Mouse (Mus musculus) erythroblast, embryonic 14.5 days (primary cell): ENCODE measurements around the gene Wnt16. TPM values are rescaled to one million over a fixed set of nuclear protein-coding genes. Genes with fewer than 3 reads are reported as not detected.
"Not testable (repeated sequence)": the region's sequence is repeated elsewhere in the genome, so short reads cannot be mapped to it uniquely, and the experiment has no call there.

Experiments
- H3K27me3 ChIP-seq: 2 replicates; pipeline ENCODE4 v1.6.1; 2012; ENCODE audit warnings: inconsistent platforms; ENCODE audit not compliant: control insufficient read depth
- H3K36me3 ChIP-seq: 2 replicates; pipeline ENCODE4 v1.6.1; 2012; ENCODE audit warnings: mild to moderate bottlenecking, inconsistent platforms; ENCODE audit not compliant: control insufficient read depth
- H3K4me1 ChIP-seq: 2 replicates; pipeline ENCODE4 v1.6.1; 2012; ENCODE audit warnings: inconsistent platforms; ENCODE audit not compliant: control insufficient read depth
- H3K4me3 ChIP-seq: replicated peaks from 2 replicates; pipeline ENCODE3; 2012; ENCODE audit warnings: moderate library complexity, mild to moderate bottlenecking, inconsistent platforms
- H3K9me3 ChIP-seq: 2 replicates; pipeline ENCODE4 v1.6.1; 2012; ENCODE audit warnings: low read length, inconsistent platforms, mixed read lengths; ENCODE audit not compliant: control insufficient read depth
- GATA1 ChIP-seq: IDR thresholded peaks from 2 replicates; pipeline ENCODE4 v1.6.1; 2012; ENCODE audit warnings: low read length, inconsistent platforms, mixed read lengths
- TAL1 ChIP-seq: IDR thresholded peaks from 3 replicates; pipeline ENCODE4 v1.6.1; 2012; ENCODE audit warnings: low read length, inconsistent platforms, mixed read lengths
- polyA plus RNA-seq: library from polyadenylated mRNA; stranded (reverse); fragments of >175 nt; gene quantifications from 2 replicates; pipeline ENCODE4 v1.2.3, GENCODE M21; 2012

The Wnt16 gene
- polyA plus RNA-seq = not detected in 2 replicates

- no peak for TF ChIP-seq GATA1
- TF ChIP-seq TAL1 = no peak
- Histone ChIP-seq H3K36me3 (no peaks in the 10 kb centered on the region), H3K9me3 (no peaks in the 10 kb centered on the region), H3K4me1 (no peaks in the 10 kb centered on the region), H3K4me3 (no peak within 1 kb of the TSS), H3K27me3 (peaks cover 44% of the 10 kb centered on the region)
Measured at GRCm38 (mm10) chr6:22288004-22288736, at the start of gene Wnt16. Wnt16 (plus strand) TSS chr6:22288227.

- Histone ChIP-seq H3K4me1 (no peaks in the 10 kb centered on the region), H3K36me3 (no peaks in the 10 kb centered on the region), H3K27me3 (no peaks in the 10 kb centered on the region), H3K4me3 (no peak overlapping the region), H3K9me3 (no peaks in the 10 kb centered on the region)
- no peak for TF ChIP-seq TAL1
- no peak for TF ChIP-seq GATA1
Measured at GRCm38 (mm10) chr6:22243321-22243720, 44.7 kb upstream of the Wnt16 start.

DNA sequence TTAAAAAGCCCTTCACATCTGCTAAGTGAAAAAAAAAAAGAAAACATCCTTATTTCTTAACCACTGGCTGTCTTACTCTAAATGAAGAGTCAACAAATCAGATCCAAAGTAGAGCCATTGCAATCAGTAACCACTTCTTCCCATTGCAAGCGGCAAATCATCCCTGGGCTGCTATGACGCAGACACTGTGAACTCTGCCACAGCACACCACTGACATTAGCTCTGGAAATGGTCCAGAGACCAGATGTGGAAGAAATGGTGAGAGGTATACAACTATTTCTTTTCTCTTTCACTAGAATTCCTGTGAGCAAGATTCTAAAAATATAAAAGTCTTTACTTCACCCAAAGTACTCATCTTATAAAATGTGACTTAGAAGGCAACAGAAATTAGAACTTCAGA is 41.3 kb upstream of the Wnt16 start:
- H3K36me3 ChIP-seq = no peaks in the 10 kb centered on the region
- TF ChIP-seq TAL1 (no peak), GATA1 (no peak)
- H3K9me3 ChIP-seq = no peaks in the 10 kb centered on the region
- H3K27me3 ChIP-seq = no peaks in the 10 kb centered on the region
- H3K4me1 ChIP-seq = no peaks in the 10 kb centered on the region
- no peak overlapping the region for H3K4me3 ChIP-seq

GRCm38 (mm10) chr6:22258784-22259183 is 29.2 kb upstream of the Wnt16 start:
- no peak overlapping the region for H3K4me3 ChIP-seq
- TF ChIP-seq TAL1 (no peak), GATA1 (no peak)
- H3K9me3 ChIP-seq = no peaks in the 10 kb centered on the region
- no peaks in the 10 kb centered on the region for H3K4me1 ChIP-seq
- H3K27me3 ChIP-seq = no peaks in the 10 kb centered on the region
- H3K36me3 ChIP-seq = no peaks in the 10 kb centered on the region

DNA sequence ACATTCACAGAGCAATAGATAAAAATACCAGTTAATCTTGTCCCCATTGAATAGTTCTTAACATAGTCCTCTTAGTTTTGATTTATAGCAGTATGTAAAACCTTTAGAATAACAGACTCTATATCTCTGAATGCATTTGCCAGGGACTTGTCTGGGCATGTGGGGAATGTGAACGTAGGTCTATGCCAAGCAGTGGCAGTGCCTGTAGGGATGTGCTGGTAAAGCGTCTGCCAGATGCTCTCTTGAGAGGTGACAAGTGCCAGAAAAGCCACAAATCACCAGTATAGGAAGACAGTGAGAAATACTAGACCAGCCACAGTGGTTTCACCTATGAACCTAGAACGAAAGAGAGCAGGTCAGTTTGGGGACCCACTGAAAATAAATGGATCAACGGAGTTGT is 25.5 kb upstream of the Wnt16 start:
- TF ChIP-seq TAL1 (no peak), GATA1 (no peak)
- H3K36me3 ChIP-seq = no peaks in the 10 kb centered on the region
- H3K9me3 ChIP-seq = no peaks in the 10 kb centered on the region
- no peaks in the 10 kb centered on the region for H3K27me3 ChIP-seq
- H3K4me1 ChIP-seq = no peaks in the 10 kb centered on the region
- no peak overlapping the region for H3K4me3 ChIP-seq

GRCm38 (mm10) chr6:22264094-22264493 is 23.9 kb upstream of the Wnt16 start:
- H3K9me3 ChIP-seq, H3K4me3 ChIP-seq, H3K4me1 ChIP-seq, H3K36me3 ChIP-seq, H3K27me3 ChIP-seq: not testable (repeated sequence)

DNA sequence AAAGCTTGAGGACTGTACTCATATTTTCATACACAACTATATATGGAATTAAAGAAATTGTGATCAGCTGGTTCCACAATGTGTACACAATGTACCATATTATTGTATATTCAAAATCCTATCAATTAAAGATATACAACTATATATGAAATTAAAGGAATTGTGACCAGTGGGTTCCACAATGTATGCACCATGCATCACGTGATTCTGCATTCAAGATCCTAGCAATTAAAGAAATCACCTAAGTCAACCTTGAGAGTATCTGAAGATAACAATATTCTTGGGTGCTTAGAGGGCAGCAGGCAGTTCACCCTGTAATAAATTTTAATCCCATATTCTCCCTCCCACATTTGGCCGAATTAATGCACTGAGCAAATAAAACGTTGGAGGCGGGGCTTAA is 22.0 kb upstream of the Wnt16 start:
- no peaks in the 10 kb centered on the region for H3K9me3 ChIP-seq
- no peak overlapping the region for H3K4me3 ChIP-seq
- no peaks in the 10 kb centered on the region for H3K27me3 ChIP-seq
- TF ChIP-seq TAL1 (no peak), GATA1 (no peak)
- no peaks in the 10 kb centered on the region for H3K36me3 ChIP-seq
- H3K4me1 ChIP-seq = no peaks in the 10 kb centered on the region

- H3K36me3 ChIP-seq = no peaks in the 10 kb centered on the region
- H3K9me3 ChIP-seq = no peaks in the 10 kb centered on the region
- TF ChIP-seq GATA1 (no peak), TAL1 (no peak)
Measured at GRCm38 (mm10) chr6:22267807-22268667, 20.0 kb upstream of the Wnt16 start.

DNA sequence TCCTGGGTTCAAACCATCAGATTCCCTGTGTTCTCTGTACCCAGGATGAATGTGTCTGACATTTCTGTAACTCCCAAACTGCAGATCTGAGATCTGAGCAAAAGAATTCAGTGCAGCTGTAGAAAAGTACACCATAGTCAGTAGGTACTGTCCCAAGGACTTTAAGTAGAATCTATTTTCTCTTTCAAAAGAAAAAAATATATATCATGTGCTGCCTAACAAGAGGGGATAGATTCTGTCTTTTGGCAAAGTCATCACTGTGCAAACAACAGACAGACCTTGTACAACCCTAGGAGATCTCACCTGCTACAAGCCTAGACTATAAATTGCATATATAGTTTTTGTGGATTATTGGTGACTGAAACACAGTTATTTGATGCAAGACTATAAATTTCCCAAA is 19.4 kb upstream of the Wnt16 start:
- Histone ChIP-seq H3K9me3 (no peaks in the 10 kb centered on the region), H3K27me3 (no peaks in the 10 kb centered on the region)
- TF ChIP-seq GATA1 (no peak), TAL1 (no peak)

More at GRCm38 (mm10) chr6:22267807-22268667, 20.0 kb upstream of the Wnt16 start:
- H3K4me3 ChIP-seq = no peak overlapping the region
- H3K27me3 ChIP-seq = no peaks in the 10 kb centered on the region
- H3K4me1 ChIP-seq = no peaks in the 10 kb centered on the region

More for the DNA sequence above, 19.4 kb upstream of the Wnt16 start:
- Histone ChIP-seq H3K4me3 (no peak overlapping the region), H3K36me3 (no peaks in the 10 kb centered on the region), H3K4me1 (no peaks in the 10 kb centered on the region)
